Mouse (Mus musculus) midbrain, embryonic 15.5 days (tissue): ENCODE measurements around the gene Rspo3. TPM values are rescaled to one million over a fixed set of nuclear protein-coding genes. Genes with fewer than 3 reads are reported as not detected.

Experiments used
- ATAC-seq: fragments of 200-750 bp; cut with Nextera tagmentation; replicated peaks from 2 replicates; pipeline ENCODE4 v1.8.0; 2017; ENCODE audit warnings: moderate TSS enrichment
- H3K27ac ChIP-seq: fragments of 300-500 bp; sonication (generic); 2 replicates; pipeline ENCODE4 v1.5.1; 2015; ENCODE audit warnings: mild to moderate bottlenecking, inconsistent platforms
- H3K27me3 ChIP-seq: fragments of 300-500 bp; sonication (generic); replicated peaks from 2 replicates; pipeline ENCODE4 v1.6.1; 2015; ENCODE audit warnings: inconsistent platforms
- H3K36me3 ChIP-seq: fragments of 300-500 bp; sonication (generic); replicated peaks from 2 replicates; pipeline ENCODE4 v1.6.1; 2015; ENCODE audit warnings: inconsistent platforms
- H3K4me1 ChIP-seq: fragments of 300-500 bp; sonication (generic); 2 replicates; pipeline ENCODE4 v1.6.1; 2015; ENCODE audit warnings: inconsistent platforms
- H3K4me2 ChIP-seq: fragments of 300-500 bp; sonication (generic); 2 replicates; pipeline ENCODE4 v1.6.1; 2015; ENCODE audit warnings: inconsistent platforms, mild to moderate bottlenecking, moderate library complexity
- H3K4me3 ChIP-seq: fragments of 300-500 bp; sonication (generic); 2 replicates; pipeline ENCODE4 v1.5.1; 2015; ENCODE audit warnings: mild to moderate bottlenecking, inconsistent platforms
- H3K9ac ChIP-seq: fragments of 300-500 bp; sonication (generic); 2 replicates; pipeline ENCODE4 v1.6.1; 2015; ENCODE audit warnings: mild to moderate bottlenecking, inconsistent platforms
- H3K9me3 ChIP-seq: fragments of 300-500 bp; sonication (generic); 2 replicates; pipeline ENCODE4 v1.6.1; 2016; ENCODE audit warnings: inconsistent platforms
- WGBS: fragments of 180-500 bp; shearing (Covaris S2); methylation state at CpG from one replicate; pipeline ENCODE4 v1.1.7; 2015; ENCODE audit warnings: mixed read lengths; 5-methylcytosine and 5-hydroxymethylcytosine counted together
- polyA plus RNA-seq: library from polyadenylated mRNA; unstranded; fragments of >200 nt; fragmentation: Nextera tagmentation; extraction: Ambion mirVana; gene quantifications from 2 replicates; pipeline ENCODE4 v1.2.1, GENCODE M21; 2015

Gene Rspo3
- polyA plus RNA-seq, 1 experiment from 2014 or later, result 7.4 TPM

- Histone ChIP-seq H3K4me1 (no peaks in the 10 kb centered on the region), H3K9ac (no peak overlapping the region), H3K4me2 (no peak overlapping the region), H3K9me3 (no peaks in the 10 kb centered on the region), H3K27ac (no peak overlapping the region), H3K4me3 (no peak overlapping the region), H3K36me3 (no peaks in the 10 kb centered on the region), H3K27me3 (no peaks in the 10 kb centered on the region)
- ATAC-seq, result no peak
- 100% methylated on average over 1 of the region's 1 CpGs for WGBS
Observed at GRCm38 (mm10) chr10:29513563-29513962, 22.1 kb downstream of the Rspo3 start.

- H3K9ac ChIP-seq, result no peak overlapping the region
- H3K4me2 ChIP-seq, result no peak overlapping the region
- no peaks in the 10 kb centered on the region for H3K27me3 ChIP-seq
- no peaks in the 10 kb centered on the region for H3K4me1 ChIP-seq
- no peaks in the 10 kb centered on the region for H3K36me3 ChIP-seq
- no peak overlapping the region for H3K4me3 ChIP-seq
- ATAC-seq, result no peak
- no peaks in the 10 kb centered on the region for H3K9me3 ChIP-seq
- H3K27ac ChIP-seq, result no peak overlapping the region
- WGBS, result 85% methylated on average over 2 of the region's 2 CpGs
Observed at GRCm38 (mm10) chr10:29508167-29508566, 27.5 kb downstream of the Rspo3 start.

GRCm38 (mm10) chr10:29497205-29497822 is 38.4 kb downstream of the Rspo3 start:
- Histone ChIP-seq H3K36me3 (no peaks in the 10 kb centered on the region), H3K27ac (no peak overlapping the region), H3K4me2 (no peak overlapping the region), H3K4me1 (no peaks in the 10 kb centered on the region), H3K27me3 (no peaks in the 10 kb centered on the region), H3K9ac (no peak overlapping the region), H3K4me3 (no peak overlapping the region), H3K9me3 (no peaks in the 10 kb centered on the region)
- 76% methylated on average over 3 of the region's 3 CpGs for WGBS
- no peak for ATAC-seq

GRCm38 (mm10) chr10:29493996-29494395 is 41.7 kb downstream of the Rspo3 start:
- Histone ChIP-seq H3K27ac (no peak overlapping the region), H3K27me3 (no peaks in the 10 kb centered on the region), H3K36me3 (no peaks in the 10 kb centered on the region), H3K4me3 (no peak overlapping the region), H3K4me1 (no peaks in the 10 kb centered on the region), H3K9ac (no peak overlapping the region), H3K4me2 (no peak overlapping the region), H3K9me3 (no peaks in the 10 kb centered on the region)
- 74% methylated on average over 1 of the region's 1 CpGs for WGBS
- ATAC-seq, result no peak

GRCm38 (mm10) chr10:29480945-29481344 is 54.7 kb downstream of the Rspo3 start:
- WGBS, result 51% methylated on average over 1 of the region's 1 CpGs
- Histone ChIP-seq H3K27me3 (no peaks in the 10 kb centered on the region), H3K4me1 (no peaks in the 10 kb centered on the region), H3K4me3 (no peak overlapping the region), H3K36me3 (no peaks in the 10 kb centered on the region), H3K9me3 (no peaks in the 10 kb centered on the region), H3K4me2 (no peak overlapping the region), H3K27ac (no peak overlapping the region), H3K9ac (no peak overlapping the region)
- no peak for ATAC-seq

- Histone ChIP-seq H3K27me3 (no peaks in the 10 kb centered on the region), H3K27ac (no peak overlapping the region), H3K9ac (no peak overlapping the region), H3K9me3 (no peaks in the 10 kb centered on the region), H3K36me3 (no peaks in the 10 kb centered on the region), H3K4me2 (no peak overlapping the region), H3K4me3 (no peak overlapping the region), H3K4me1 (no peaks in the 10 kb centered on the region)
- WGBS, result 73% methylated on average over 3 of the region's 3 CpGs
- no peak for ATAC-seq
Observed at GRCm38 (mm10) chr10:29479401-29479800, 56.3 kb downstream of the Rspo3 start.

- Histone ChIP-seq H3K4me3 (no peak overlapping the region), H3K4me2 (no peak overlapping the region), H3K27ac (no peak overlapping the region), H3K4me1 (no peaks in the 10 kb centered on the region), H3K27me3 (no peaks in the 10 kb centered on the region), H3K36me3 (no peaks in the 10 kb centered on the region), H3K9me3 (no peaks in the 10 kb centered on the region), H3K9ac (no peak overlapping the region)
- 67% methylated on average over 5 of the region's 5 CpGs for WGBS
- no peak for ATAC-seq
Observed at GRCm38 (mm10) chr10:29470454-29470853, 65.2 kb downstream of the Rspo3 start.

GRCm38 (mm10) chr10:29460100-29460499 is 75.6 kb downstream of the Rspo3 start:
- ATAC-seq, result no peak
- Histone ChIP-seq H3K4me3 (no peak overlapping the region), H3K27me3 (no peaks in the 10 kb centered on the region), H3K4me2 (no peak overlapping the region), H3K36me3 (no peaks in the 10 kb centered on the region), H3K9ac (no peak overlapping the region), H3K9me3 (no peaks in the 10 kb centered on the region), H3K4me1 (no peaks in the 10 kb centered on the region), H3K27ac (no peak overlapping the region)
- WGBS, result 85% methylated on average over 3 of the region's 3 CpGs

GRCm38 (mm10) chr10:29459632-29460031 is 76.0 kb downstream of the Rspo3 start:
- H3K36me3 ChIP-seq, result no peaks in the 10 kb centered on the region
- H3K4me3 ChIP-seq, result no peak overlapping the region
- WGBS, result 77% methylated on average over 2 of the region's 2 CpGs
- ATAC-seq, result no peak
- no peak overlapping the region for H3K9ac ChIP-seq
- no peak overlapping the region for H3K4me2 ChIP-seq
- H3K27ac ChIP-seq, result no peak overlapping the region
- no peaks in the 10 kb centered on the region for H3K27me3 ChIP-seq
- H3K4me1 ChIP-seq, result no peaks in the 10 kb centered on the region
- H3K9me3 ChIP-seq, result no peaks in the 10 kb centered on the region

- no peak overlapping the region for H3K4me3 ChIP-seq
- H3K36me3 ChIP-seq, result no peaks in the 10 kb centered on the region
- no peak overlapping the region for H3K9ac ChIP-seq
- no peaks in the 10 kb centered on the region for H3K9me3 ChIP-seq
- H3K27me3 ChIP-seq, result no peaks in the 10 kb centered on the region
- H3K4me1 ChIP-seq, result no peaks in the 10 kb centered on the region
- H3K4me2 ChIP-seq, result no peak overlapping the region
- no peak overlapping the region for H3K27ac ChIP-seq
- no peak for ATAC-seq
- 86% methylated on average over 3 of the region's 3 CpGs for WGBS
Observed at GRCm38 (mm10) chr10:29445076-29445475, 90.6 kb downstream of the Rspo3 start.

- no peaks in the 10 kb centered on the region for H3K9me3 ChIP-seq
- H3K27ac ChIP-seq, result no peak overlapping the region
- H3K9ac ChIP-seq, result no peak overlapping the region
- H3K27me3 ChIP-seq, result no peaks in the 10 kb centered on the region
- H3K36me3 ChIP-seq, result no peaks in the 10 kb centered on the region
- H3K4me2 ChIP-seq, result no peak overlapping the region
- H3K4me1 ChIP-seq, result no peaks in the 10 kb centered on the region
- H3K4me3 ChIP-seq, result no peak overlapping the region
- 88% methylated on average over 5 of the region's 5 CpGs for WGBS
- ATAC-seq, result no peak
Observed at GRCm38 (mm10) chr10:29441297-29441696, 94.4 kb downstream of the Rspo3 start.

GRCm38 (mm10) chr10:29432935-29433453 is 102.7 kb downstream of the Rspo3 start:
- H3K4me1 ChIP-seq, result no peaks in the 10 kb centered on the region

GRCm38 (mm10) chr10:29426660-29427059 is 109.0 kb downstream of the Rspo3 start:
- H3K9me3 ChIP-seq, result no peaks in the 10 kb centered on the region
- H3K4me1 ChIP-seq, result no peaks in the 10 kb centered on the region
- H3K9ac ChIP-seq, result no peak overlapping the region
- no peak for ATAC-seq
- no peak overlapping the region for H3K4me3 ChIP-seq
- no peak overlapping the region for H3K4me2 ChIP-seq
- no peaks in the 10 kb centered on the region for H3K36me3 ChIP-seq
- 90% methylated on average over 2 of the region's 2 CpGs for WGBS
- no peaks in the 10 kb centered on the region for H3K27me3 ChIP-seq
- no peak overlapping the region for H3K27ac ChIP-seq

More at GRCm38 (mm10) chr10:29432935-29433453, 102.7 kb downstream of the Rspo3 start:
- Histone ChIP-seq H3K27ac (no peak overlapping the region), H3K4me3 (no peak overlapping the region), H3K9me3 (no peaks in the 10 kb centered on the region), H3K4me2 (no peak overlapping the region), H3K9ac (no peak overlapping the region), H3K36me3 (no peaks in the 10 kb centered on the region), H3K27me3 (no peaks in the 10 kb centered on the region)
- ATAC-seq, result no peak
- WGBS, result 95% methylated on average over 1 of the region's 1 CpGs
